Mouse (Mus musculus) forebrain, embryonic 10.5 days (tissue): ENCODE data around the gene Rabgef1. TPM values are rescaled to one million over a fixed set of nuclear protein-coding genes. Genes with fewer than 3 reads are reported as not detected.
A peak's percentile ranks its signal among the peaks of the same experiment; 100 is the strongest.

Experiments
- DNase-seq: peaks from one replicate; pipeline ENCODE4 v3.0.0-alpha.2; 2017; ENCODE audit warnings: low spot score; ENCODE audit errors: extremely low spot score
- H3K27ac ChIP-seq: fragments of 300-500 bp; sonication (generic); 2 replicates; pipeline ENCODE4 v1.5.1; 2016; ENCODE audit warnings: mild to moderate bottlenecking
- H3K27me3 ChIP-seq: fragments of 300-500 bp; sonication (generic); 2 replicates; pipeline ENCODE4 v1.6.1; 2016; ENCODE audit warnings: mild to moderate bottlenecking; ENCODE audit not compliant: poor library complexity, severe bottlenecking
- H3K36me3 ChIP-seq: fragments of 300-500 bp; sonication (generic); replicated peaks from 2 replicates; pipeline ENCODE4 v1.6.1; 2016; ENCODE audit warnings: mild to moderate bottlenecking, moderate library complexity
- H3K4me1 ChIP-seq: fragments of 300-500 bp; sonication (generic); 2 replicates; pipeline ENCODE4 v1.6.1; 2016
- H3K4me3 ChIP-seq: fragments of 300-500 bp; sonication (generic); 2 replicates; pipeline ENCODE4 v1.5.1; 2016; ENCODE audit warnings: mild to moderate bottlenecking, moderate library complexity
- H3K9me3 ChIP-seq: fragments of 300-500 bp; sonication (generic); 2 replicates; pipeline ENCODE4 v1.6.1; 2016; ENCODE audit warnings: mild to moderate bottlenecking, moderate library complexity
- WGBS: fragments of 180-500 bp; shearing (Covaris S2); methylation state at CpG from one replicate; pipeline ENCODE4 v1.1.7; 2016; 5-methylcytosine and 5-hydroxymethylcytosine counted together
- polyA plus RNA-seq: library from polyadenylated mRNA; unstranded; fragments of >200 nt; fragmentation: Nextera tagmentation; extraction: Ambion mirVana; gene quantifications from 2 replicates; pipeline ENCODE4 v1.2.1, GENCODE M21; 2016

The Rabgef1 gene
- 23.3 and 25.4 TPM in 2 replicates for polyA plus RNA-seq

- peaks cover 29% of the 10 kb centered on the region for H3K4me1 ChIP-seq
- H3K4me3 ChIP-seq, result peak within 1 kb of the TSS; percentile 94
- no peaks in the 10 kb centered on the region for H3K27me3 ChIP-seq
- peak; percentile 93 for DNase-seq
- H3K36me3 ChIP-seq, result no peaks in the 10 kb centered on the region
- WGBS, result 1% methylated on average over 62 of the region's 62 CpGs
- no peaks in the 10 kb centered on the region for H3K9me3 ChIP-seq
- peak within 1 kb of the TSS; percentile 92 for H3K27ac ChIP-seq
Measured at GRCm38 (mm10) chr5:130171423-130171954, at the start of gene Rabgef1. Gene Rabgef1 (plus strand): TSS chr5:130171798.

- WGBS, result 85% methylated on average over 2 of the region's 2 CpGs
- Histone ChIP-seq H3K9me3 (no peaks in the 10 kb centered on the region), H3K36me3 (peaks cover 23% of the 10 kb centered on the region), H3K27ac (no peak overlapping the region), H3K27me3 (no peaks in the 10 kb centered on the region), H3K4me3 (no peak overlapping the region), H3K4me1 (peaks cover 10% of the 10 kb centered on the region; the same call in 1 of the 2 replicates)
- no peak for DNase-seq
Measured at GRCm38 (mm10) chr5:130122355-130122754, 49.2 kb upstream of the Rabgef1 start.

- Histone ChIP-seq H3K9me3 (no peaks in the 10 kb centered on the region), H3K27ac (no peak overlapping the region), H3K27me3 (no peaks in the 10 kb centered on the region), H3K36me3 (peaks cover 25% of the 10 kb centered on the region), H3K4me3 (no peak overlapping the region), H3K4me1 (peaks cover 10% of the 10 kb centered on the region; the same call in 1 of the 2 replicates)
- WGBS, result 91% methylated on average over 5 of the region's 5 CpGs
- no peak for DNase-seq
Measured at GRCm38 (mm10) chr5:130124271-130124670, 47.3 kb upstream of the Rabgef1 start.

DNA sequence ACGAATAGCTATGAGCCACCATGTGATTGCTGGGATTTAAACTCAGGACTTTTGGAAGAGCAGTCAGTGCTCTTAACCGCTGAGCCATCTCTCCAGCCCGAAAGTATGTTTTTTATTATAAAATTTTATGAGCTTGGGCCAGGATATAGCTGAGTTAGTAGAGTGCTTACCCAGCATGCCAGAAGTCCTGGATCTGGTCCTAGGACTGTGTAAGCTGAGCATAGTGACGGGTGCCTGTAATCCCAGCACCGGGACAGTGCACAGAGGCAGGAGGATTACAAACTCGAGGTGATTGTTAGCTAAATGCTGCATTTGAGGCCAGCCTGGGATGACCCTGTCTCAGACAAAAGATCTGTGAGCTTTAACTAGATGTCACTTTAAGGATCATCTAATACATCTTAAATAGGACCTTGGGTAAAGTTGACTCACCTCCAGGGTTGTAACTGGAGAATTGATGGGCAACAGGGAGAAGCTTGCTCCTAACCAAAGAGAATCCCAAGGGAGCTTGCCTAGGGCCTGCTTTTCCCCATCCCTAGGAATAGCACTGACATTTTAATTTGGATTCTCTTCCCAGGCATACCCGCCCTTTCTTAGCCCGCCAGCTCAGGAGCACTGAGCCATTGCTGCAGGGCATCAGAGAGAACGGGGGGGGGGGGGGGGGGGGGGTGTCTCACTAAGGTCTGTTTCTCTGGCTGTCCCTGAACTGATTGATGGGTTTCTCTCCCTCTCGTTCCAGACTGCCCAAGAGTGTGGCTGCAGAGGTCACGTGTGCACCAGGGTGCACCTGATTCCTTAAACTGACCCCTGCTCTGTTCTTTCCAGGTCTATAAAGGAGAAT lies 42.7 kb upstream of the Rabgef1 start:
- no peaks in the 10 kb centered on the region for H3K27me3 ChIP-seq
- 77% methylated on average over 11 of the region's 11 CpGs for WGBS
- no peaks in the 10 kb centered on the region for H3K4me1 ChIP-seq
- no peak overlapping the region for H3K27ac ChIP-seq
- H3K36me3 ChIP-seq, result peaks cover 34% of the 10 kb centered on the region
- no peak overlapping the region for H3K4me3 ChIP-seq
- no peak for DNase-seq
- H3K9me3 ChIP-seq, result no peaks in the 10 kb centered on the region

DNA sequence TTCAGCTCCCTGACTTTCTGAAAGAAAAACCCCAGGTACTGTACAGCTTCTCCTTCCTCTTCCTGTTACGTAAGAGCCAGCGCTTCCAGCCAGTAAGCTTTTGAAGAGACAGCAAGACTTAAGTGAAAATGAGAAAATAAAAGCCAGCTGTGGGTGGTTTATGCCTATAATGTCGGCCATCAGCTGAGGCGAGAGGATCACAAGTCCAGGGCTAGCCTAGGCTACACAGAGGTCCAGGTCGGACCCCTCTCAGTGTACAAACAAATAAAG lies 42.1 kb upstream of the Rabgef1 start:
- H3K9me3 ChIP-seq, result no peaks in the 10 kb centered on the region
- H3K4me1 ChIP-seq, result no peaks in the 10 kb centered on the region
- WGBS, result 89% methylated on average over 5 of the region's 5 CpGs
- DNase-seq, result no peak
- peaks cover 38% of the 10 kb centered on the region for H3K36me3 ChIP-seq
- H3K4me3 ChIP-seq, result no peak overlapping the region
- no peaks in the 10 kb centered on the region for H3K27me3 ChIP-seq
- H3K27ac ChIP-seq, result no peak overlapping the region

DNA sequence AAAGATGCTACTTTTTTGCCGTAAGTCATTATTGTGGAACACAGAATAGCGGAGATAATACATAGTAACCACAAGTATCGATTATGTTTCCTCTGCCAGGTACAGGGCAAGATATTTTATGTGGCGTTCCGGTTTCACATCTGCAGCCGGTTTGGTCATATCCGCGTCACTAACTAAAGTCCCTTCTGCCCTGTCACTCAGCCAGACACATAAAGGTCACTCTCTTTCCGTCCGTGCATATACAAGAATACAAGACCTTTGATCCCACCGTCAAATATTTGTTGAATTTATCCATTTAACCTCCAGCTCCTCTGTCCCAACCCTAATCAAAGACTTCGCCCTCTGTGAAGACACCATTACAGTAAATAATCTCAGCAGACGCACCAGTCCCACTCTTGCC lies 35.0 kb upstream of the Rabgef1 start:
- WGBS, result 96% methylated on average over 13 of the region's 13 CpGs
- Histone ChIP-seq H3K4me3 (no peak overlapping the region), H3K27ac (no peak overlapping the region)

DNA sequence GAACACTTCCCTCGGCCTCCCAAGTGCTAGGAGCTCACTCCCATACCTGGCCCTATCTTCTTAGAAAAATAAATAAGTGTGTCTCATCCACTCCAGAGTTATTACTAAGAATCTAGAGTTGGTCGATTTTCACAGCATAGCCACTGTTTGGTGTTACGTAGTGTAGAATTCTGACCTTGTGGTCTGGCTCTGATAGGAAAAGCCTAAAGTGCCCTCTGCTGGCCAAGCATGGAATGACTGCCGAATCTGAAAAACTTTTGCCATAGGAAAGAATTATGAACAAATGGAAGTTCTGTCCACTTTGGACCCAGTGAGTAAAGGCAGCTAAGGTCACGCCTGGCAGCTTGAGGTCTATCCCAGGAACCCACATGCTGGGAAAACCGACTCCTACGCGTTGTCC lies 32.2 kb upstream of the Rabgef1 start:
- DNase-seq, result peak; percentile 63
- H3K4me1 ChIP-seq, result peaks cover 8% of the 10 kb centered on the region
- peaks cover 27% of the 10 kb centered on the region for H3K36me3 ChIP-seq
- H3K27ac ChIP-seq, result no peak overlapping the region
- H3K4me3 ChIP-seq, result no peak overlapping the region
- H3K27me3 ChIP-seq, result peaks cover 15% of the 10 kb centered on the region
- 36% methylated on average over 8 of the region's 8 CpGs for WGBS
- H3K9me3 ChIP-seq, result no peaks in the 10 kb centered on the region

More for the DNA sequence above, 35.0 kb upstream of the Rabgef1 start:
- H3K9me3 ChIP-seq, result no peaks in the 10 kb centered on the region
- H3K36me3 ChIP-seq, result peaks cover 39% of the 10 kb centered on the region
- no peaks in the 10 kb centered on the region for H3K27me3 ChIP-seq
- H3K4me1 ChIP-seq, result no peaks in the 10 kb centered on the region
- DNase-seq, result no peak

DNA sequence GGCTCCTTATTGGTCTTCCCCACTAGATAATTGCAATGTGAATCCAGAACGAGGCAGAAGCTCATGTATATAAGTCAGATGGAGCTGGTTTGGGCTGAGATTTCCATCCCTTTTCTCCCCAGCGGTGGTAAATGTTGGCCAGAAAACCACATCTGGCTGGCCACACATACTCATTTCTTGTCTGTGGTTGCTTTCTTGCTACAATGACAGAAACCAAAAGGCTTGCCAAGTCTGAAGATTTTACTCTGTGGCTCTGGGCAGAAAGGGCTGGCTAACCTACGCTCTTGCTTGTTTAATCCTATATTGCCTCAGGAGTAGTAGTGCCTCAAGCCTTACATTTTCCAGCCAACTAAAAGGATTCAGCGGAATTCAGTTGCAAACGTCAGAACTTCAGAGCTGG lies 30.5 kb upstream of the Rabgef1 start:
- WGBS, result 86% methylated on average over 5 of the region's 5 CpGs
- Histone ChIP-seq H3K9me3 (no peaks in the 10 kb centered on the region), H3K27me3 (peaks cover 20% of the 10 kb centered on the region), H3K36me3 (peaks cover 12% of the 10 kb centered on the region), H3K4me1 (peaks cover 20% of the 10 kb centered on the region), H3K27ac (no peak overlapping the region), H3K4me3 (no peak overlapping the region)
- DNase-seq, result no peak

- Histone ChIP-seq H3K36me3 (peaks cover 4% of the 10 kb centered on the region; the same call in 1 of the 2 replicates), H3K27ac (no peak overlapping the region), H3K9me3 (no peaks in the 10 kb centered on the region), H3K27me3 (peaks cover 20% of the 10 kb centered on the region), H3K4me1 (peaks cover 20% of the 10 kb centered on the region), H3K4me3 (no peak overlapping the region)
- WGBS, result 73% methylated on average over 4 of the region's 4 CpGs
- DNase-seq, result no peak
Measured at GRCm38 (mm10) chr5:130142041-130142440, 29.6 kb upstream of the Rabgef1 start.

- no peak overlapping the region for H3K4me3 ChIP-seq
- H3K36me3 ChIP-seq, result no peaks in the 10 kb centered on the region
- H3K27me3 ChIP-seq, result peaks cover 20% of the 10 kb centered on the region
- no peaks in the 10 kb centered on the region for H3K9me3 ChIP-seq
- peaks cover 20% of the 10 kb centered on the region for H3K4me1 ChIP-seq
- H3K27ac ChIP-seq, result no peak overlapping the region
- no peak for DNase-seq
- WGBS, result 96% methylated on average over 7 of the region's 7 CpGs
Measured at GRCm38 (mm10) chr5:130143101-130143500, 28.5 kb upstream of the Rabgef1 start.

DNA sequence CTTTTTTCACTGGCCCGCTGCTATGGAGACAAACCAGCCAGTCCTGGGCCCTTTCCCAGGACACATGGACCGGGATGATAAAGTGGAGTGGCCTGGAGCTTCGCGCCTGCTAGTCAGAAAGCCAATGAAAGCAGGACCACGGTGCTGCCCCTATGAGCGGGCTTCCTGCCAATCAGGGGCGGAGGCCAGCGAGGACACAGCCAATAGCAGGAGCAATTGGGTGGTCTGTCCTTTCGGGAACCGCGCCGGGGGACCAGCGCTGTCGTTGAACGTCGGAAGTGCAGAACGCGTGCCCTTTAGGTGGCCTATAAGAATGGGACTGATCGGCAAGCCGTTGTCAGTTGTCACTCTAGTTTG lies 27.6 kb upstream of the Rabgef1 start:
- Histone ChIP-seq H3K36me3 (0 out of 2 replicates have a peak, but pooled peaks cover 3% of the 10 kb centered on the region), H3K27ac (peak overlapping the region; percentile 88), H3K9me3 (no peaks in the 10 kb centered on the region), H3K4me3 (peak overlapping the region; percentile 74), H3K4me1 (peaks cover 20% of the 10 kb centered on the region), H3K27me3 (peaks cover 20% of the 10 kb centered on the region)
- peak; percentile 72 for DNase-seq
- 6% methylated on average over 20 of the region's 20 CpGs for WGBS

- WGBS, result under 1% methylated on average over 66 of the region's 66 CpGs
- H3K27me3 ChIP-seq, result peaks cover 20% of the 10 kb centered on the region
- 0 out of 2 replicates have a peak, but pooled peaks cover 3% of the 10 kb centered on the region for H3K36me3 ChIP-seq
- DNase-seq, result peak; percentile 96
- peak within 1 kb of the TSS; percentile 88 for H3K27ac ChIP-seq
- peak within 1 kb of the TSS; percentile 74 for H3K4me3 ChIP-seq
- no peaks in the 10 kb centered on the region for H3K9me3 ChIP-seq
- H3K4me1 ChIP-seq, result peaks cover 20% of the 10 kb centered on the region
Measured at GRCm38 (mm10) chr5:130144334-130145312, 27.0 kb upstream of the Rabgef1 start, which contains the start of gene Kctd7. Gene Kctd7 (plus strand): TSS chr5:130144861.
